Mouse (Mus musculus) midbrain, embryonic 10.5 days (tissue): ENCODE measurements around the gene Zfp984. TPM values are rescaled to one million over a fixed set of nuclear protein-coding genes. Genes with fewer than 3 reads are reported as not detected.
"Not testable (repeated sequence)": the region's sequence is repeated elsewhere in the genome, so short reads cannot be mapped to it uniquely, and the experiment has no call there.

Experiments used
- DNase-seq: peaks from one replicate; pipeline ENCODE4 v3.0.0-alpha.2; 2017; ENCODE audit warnings: low spot score
- H3K27ac ChIP-seq: fragments of 300-500 bp; sonication (generic); replicated peaks from 2 replicates; pipeline ENCODE4 v1.5.1; 2016; ENCODE audit warnings: mild to moderate bottlenecking
- H3K27me3 ChIP-seq: fragments of 300-500 bp; sonication (generic); 2 replicates; pipeline ENCODE4 v1.6.1; 2016; ENCODE audit warnings: low read depth, mild to moderate bottlenecking; ENCODE audit not compliant: poor library complexity, severe bottlenecking
- H3K36me3 ChIP-seq: fragments of 300-500 bp; sonication (generic); 2 replicates; pipeline ENCODE4 v1.6.1; 2016; ENCODE audit warnings: mild to moderate bottlenecking, moderate library complexity
- H3K4me1 ChIP-seq: fragments of 300-500 bp; sonication (generic); 2 replicates; pipeline ENCODE4 v1.6.1; 2016
- H3K4me3 ChIP-seq: fragments of 300-500 bp; sonication (generic); 2 replicates; pipeline ENCODE4 v1.5.1; 2016; ENCODE audit warnings: mild to moderate bottlenecking, moderate library complexity
- H3K9me3 ChIP-seq: fragments of 300-500 bp; sonication (generic); replicated peaks from 2 replicates; pipeline ENCODE4 v1.6.1; 2016; ENCODE audit warnings: mild to moderate bottlenecking
- WGBS: fragments of 180-500 bp; shearing (Covaris S2); methylation state at CpG from one replicate; pipeline ENCODE4 v1.1.7; 2016; 5-methylcytosine and 5-hydroxymethylcytosine counted together
- polyA plus RNA-seq: library from polyadenylated mRNA; unstranded; fragments of >200 nt; fragmentation: Nextera tagmentation; extraction: Ambion mirVana; gene quantifications from 2 replicates; pipeline ENCODE4 v1.2.1, GENCODE M21; 2016

Gene Zfp984
- polyA plus RNA-seq, 1 experiment from 2014 or later: 5.8 TPM

DNA sequence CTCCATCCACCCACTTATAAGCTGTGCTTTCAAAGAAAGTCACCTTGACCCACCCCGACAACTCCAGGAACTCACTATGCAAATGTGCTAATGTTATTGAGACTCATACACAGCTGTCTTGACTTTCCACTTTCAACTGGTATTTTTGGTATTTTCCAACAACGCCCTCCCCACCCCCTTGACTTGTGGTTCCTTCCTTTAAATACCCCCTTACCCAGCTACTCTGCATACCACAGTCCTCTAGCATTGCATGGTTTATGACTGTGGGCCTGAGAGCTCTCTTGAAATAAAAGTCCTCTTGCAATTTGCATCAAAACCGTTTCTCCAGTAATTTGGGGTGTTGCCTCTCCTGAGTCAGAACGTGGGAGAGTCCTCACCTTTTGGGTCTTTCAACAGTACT is 1.1 kb downstream of the Zfp984 start:
- not testable (repeated sequence) for H3K27me3 ChIP-seq, H3K4me1 ChIP-seq, H3K27ac ChIP-seq, DNase-seq
- 84% methylated on average over 4 of the region's 4 CpGs for WGBS
- peak overlapping the region; percentile 62 for H3K4me3 ChIP-seq
- peaks cover 13% of the 10 kb centered on the region for H3K9me3 ChIP-seq
- peaks cover 23% of the 10 kb centered on the region for H3K36me3 ChIP-seq

DNA sequence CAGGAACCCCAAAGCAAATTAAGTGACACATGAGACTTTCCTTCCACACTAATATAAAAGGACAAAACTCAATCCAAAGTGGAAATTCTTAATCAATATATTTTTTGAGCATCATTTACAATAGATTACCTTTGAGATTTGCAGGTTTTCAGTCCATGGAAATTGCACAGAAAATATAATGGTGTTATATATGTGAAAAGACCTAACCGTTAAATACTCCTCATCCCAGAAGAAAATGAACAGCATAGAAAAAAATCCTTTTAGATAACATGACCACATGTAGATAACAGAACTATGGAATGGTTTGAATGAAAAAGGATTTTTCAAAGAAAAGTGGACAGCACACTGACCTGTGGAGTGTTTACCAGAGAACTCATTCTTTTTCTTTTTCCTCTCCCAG is 14.3 kb downstream of the Zfp984 start:
- 96% methylated on average over 1 of the region's 1 CpGs for WGBS
- H3K4me1 ChIP-seq, H3K27ac ChIP-seq, H3K27me3 ChIP-seq, DNase-seq, H3K4me3 ChIP-seq: not testable (repeated sequence)
- H3K9me3 ChIP-seq: peaks cover 38% of the 10 kb centered on the region
- H3K36me3 ChIP-seq: peaks cover 16% of the 10 kb centered on the region

DNA sequence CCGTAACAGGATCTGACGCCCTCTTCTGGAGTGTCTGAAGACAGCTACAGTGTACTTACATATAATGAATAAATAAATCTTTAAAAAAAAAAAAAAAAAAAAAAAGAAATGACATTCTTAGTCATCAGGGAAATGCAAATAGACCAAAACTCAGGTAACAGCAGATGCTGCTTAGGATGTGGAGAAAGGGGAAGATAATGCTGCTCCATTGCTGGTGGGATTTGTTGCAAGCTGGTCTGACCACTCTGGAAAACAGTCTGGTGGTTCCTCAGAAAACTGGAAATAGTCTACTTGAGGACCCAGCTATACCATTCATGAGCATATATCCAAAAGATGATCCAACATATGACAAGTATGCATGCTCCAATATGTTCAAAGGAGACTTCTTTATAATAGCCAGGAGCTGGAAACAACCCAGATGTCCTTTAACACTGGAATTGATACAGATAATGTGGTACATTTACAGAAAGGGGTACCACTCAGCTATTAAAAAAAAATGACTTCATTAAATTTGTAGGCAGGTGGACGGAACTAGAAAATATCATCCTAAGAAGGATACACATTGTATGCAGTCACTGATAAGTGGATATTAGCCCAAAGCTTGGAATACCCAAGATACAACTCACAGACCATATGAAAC is 15.4 kb downstream of the Zfp984 start:
- not testable (repeated sequence) for H3K27me3 ChIP-seq, H3K4me3 ChIP-seq, DNase-seq, H3K4me1 ChIP-seq, H3K27ac ChIP-seq
- Histone ChIP-seq H3K36me3 (peaks cover 16% of the 10 kb centered on the region), H3K9me3 (peaks cover 38% of the 10 kb centered on the region)
- 97% methylated on average over 3 of the region's 3 CpGs for WGBS

DNA sequence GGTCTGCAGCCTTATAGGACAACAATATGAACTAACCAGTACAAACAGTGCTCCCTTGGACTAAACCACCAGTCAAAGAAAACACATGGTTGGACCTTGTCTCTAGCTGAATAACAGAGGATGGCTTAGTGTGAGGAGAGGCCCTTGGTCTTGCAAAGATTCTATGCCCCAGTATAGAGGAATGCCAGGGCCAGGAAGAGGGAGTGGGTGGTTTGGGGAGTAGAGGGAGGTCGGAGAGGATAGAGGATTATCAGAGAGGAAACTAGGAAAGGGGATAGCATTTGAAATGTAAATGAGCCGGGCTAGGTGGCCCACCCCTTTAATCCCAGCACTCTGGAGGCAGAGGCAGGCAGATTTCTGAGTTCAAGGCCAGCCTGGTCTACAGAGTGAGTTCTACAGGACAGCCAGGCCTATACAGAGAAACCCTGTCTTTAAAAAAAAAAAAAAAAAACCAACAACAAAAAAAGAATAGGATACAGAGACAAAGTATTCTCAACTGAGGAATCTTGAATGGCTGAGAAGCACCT is 16.1 kb downstream of the Zfp984 start:
- not testable (repeated sequence) for H3K27ac ChIP-seq, H3K4me3 ChIP-seq, DNase-seq, H3K27me3 ChIP-seq, H3K4me1 ChIP-seq
- peaks cover 16% of the 10 kb centered on the region for H3K36me3 ChIP-seq
- WGBS: 63% methylated on average over 2 of the region's 2 CpGs
- peaks cover 44% of the 10 kb centered on the region for H3K9me3 ChIP-seq

DNA sequence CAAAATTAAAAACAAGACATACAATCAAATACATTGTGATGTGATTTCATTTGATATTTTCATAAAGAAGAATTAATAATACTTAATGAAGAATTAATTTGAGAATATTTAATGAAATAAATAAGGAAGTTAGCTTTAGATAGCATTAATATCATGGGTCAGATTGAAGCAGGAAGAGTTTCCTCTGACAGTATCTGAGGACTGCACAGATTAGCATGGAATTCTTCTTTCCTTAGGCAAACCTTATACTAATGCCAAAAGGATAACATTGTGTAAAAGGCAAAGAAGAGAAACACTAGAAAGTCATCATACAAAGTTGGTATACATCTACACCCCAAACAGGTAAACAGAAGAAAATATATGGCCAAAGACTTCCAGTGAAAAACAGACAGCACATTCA is 17.9 kb downstream of the Zfp984 start:
- Histone ChIP-seq H3K36me3 (peaks cover 16% of the 10 kb centered on the region), H3K9me3 (peaks cover 56% of the 10 kb centered on the region)
- not testable (repeated sequence) for H3K4me1 ChIP-seq, H3K4me3 ChIP-seq, H3K27ac ChIP-seq, H3K27me3 ChIP-seq, DNase-seq

DNA sequence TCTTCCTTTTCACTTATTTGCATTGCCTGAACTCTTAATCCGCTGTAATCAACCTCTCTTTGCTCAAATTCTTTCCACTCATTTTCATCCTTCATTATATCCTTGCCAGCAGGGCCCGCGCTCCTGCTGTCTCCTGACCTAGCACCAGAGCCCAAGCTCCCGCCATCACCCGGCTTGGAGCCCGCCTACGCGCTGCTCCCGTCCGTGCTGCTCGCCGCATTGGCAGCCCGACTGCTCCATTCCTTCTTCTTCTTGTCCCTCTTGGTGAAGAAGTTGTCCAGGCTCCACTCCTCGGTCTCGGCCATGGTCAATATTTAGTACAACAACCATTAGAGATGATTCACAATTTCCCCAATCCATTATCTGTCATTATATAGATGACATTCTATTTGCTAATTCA is 63.3 kb downstream of the Zfp984 start:
- H3K9me3 ChIP-seq: peaks cover 23% of the 10 kb centered on the region
- H3K4me3 ChIP-seq, DNase-seq, H3K27me3 ChIP-seq, H3K36me3 ChIP-seq, H3K4me1 ChIP-seq, H3K27ac ChIP-seq: not testable (repeated sequence)
- WGBS: 94% methylated on average over 14 of the region's 15 CpGs

DNA sequence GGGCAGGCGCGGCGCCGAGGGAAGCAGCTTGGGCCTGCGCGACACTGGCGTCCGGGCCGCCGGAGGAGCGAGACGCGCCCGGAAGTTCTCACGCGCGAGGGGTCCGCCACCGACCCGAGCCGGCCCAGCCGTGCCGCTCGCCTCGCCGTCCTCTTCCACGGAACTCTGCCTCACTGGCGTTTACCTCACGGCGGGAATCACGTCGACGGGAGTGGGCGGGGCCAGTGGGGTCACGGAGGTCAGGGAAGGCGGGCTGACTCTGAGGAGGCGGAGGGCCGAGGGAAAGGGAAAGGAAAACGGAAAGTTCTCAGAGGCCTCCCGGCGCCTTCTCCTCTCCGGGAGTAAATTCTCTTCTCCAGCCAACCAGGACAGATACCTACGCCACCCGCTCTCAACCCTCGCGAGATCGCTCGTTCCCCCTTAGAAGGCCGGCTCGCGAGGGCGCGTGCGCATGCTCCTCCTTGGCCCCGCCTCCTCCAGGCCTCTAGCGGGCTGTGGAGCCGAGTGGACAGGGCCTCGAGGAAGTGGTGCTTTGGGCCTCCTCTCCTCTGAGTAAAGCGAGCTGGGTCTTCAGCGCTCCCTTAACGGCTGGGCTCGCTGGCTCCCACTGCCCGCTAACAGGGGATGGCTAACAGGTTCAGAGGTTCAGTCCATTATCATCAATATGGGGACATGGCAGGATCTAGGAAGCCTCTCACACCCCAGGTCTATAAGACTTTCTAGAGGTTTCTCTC is 70.8 kb downstream of the Zfp984 start:
- Histone ChIP-seq H3K9me3 (peaks cover 24% of the 10 kb centered on the region), H3K4me3 (peak overlapping the region; percentile 49)
- 30% methylated on average over 63 of the region's 63 CpGs for WGBS
- not testable (repeated sequence) for H3K36me3 ChIP-seq, H3K27me3 ChIP-seq, H3K27ac ChIP-seq, H3K4me1 ChIP-seq
- peak; percentile 48 for DNase-seq

Other genes starting within 250 kb of the Zfp984 start
- 2.6 and 2.7 TPM in 2 replicates for gene Zfp979, start 167.3 kb downstream of the Zfp984 start, polyA plus RNA-seq
- not detected in 2 replicates for gene Zfp534, start 107.2 kb downstream of the Zfp984 start, polyA plus RNA-seq
- gene Zfp933, start 38.6 kb upstream of the Zfp984 start, polyA plus RNA-seq: 5.3 and 5.9 TPM in 2 replicates
- gene Miip, start 59.0 kb upstream of the Zfp984 start, polyA plus RNA-seq: 73.8 and 79.9 TPM in 2 replicates
- gene Fv1, start 59.2 kb upstream of the Zfp984 start, polyA plus RNA-seq: 16.7 TPM in 2 replicates
- 45.1 and 53.2 TPM in 2 replicates for gene Mfn2, start 94.9 kb upstream of the Zfp984 start, polyA plus RNA-seq
- 26.9 and 28.2 TPM in 2 replicates for gene Plod1, start 127.0 kb upstream of the Zfp984 start, polyA plus RNA-seq
- gene 2510039O18Rik, start 131.1 kb upstream of the Zfp984 start, polyA plus RNA-seq: 11.6 and 11.7 TPM in 2 replicates
- gene Nppb, start 176.0 kb upstream of the Zfp984 start, polyA plus RNA-seq: not detected in 2 replicates
- 0.25 and 0.67 TPM in 2 replicates for gene Nppa, start 190.9 kb upstream of the Zfp984 start, polyA plus RNA-seq
- 15.6 and 20.4 TPM in 2 replicates for gene Clcn6, start 229.0 kb upstream of the Zfp984 start, polyA plus RNA-seq
- 25.4 and 33.3 TPM in 2 replicates for gene Mthfr, start 229.3 kb upstream of the Zfp984 start, polyA plus RNA-seq